Mouse (Mus musculus) megakaryocyte, embryonic 14.5 days (primary cell): ENCODE measurements at regions not wholly inside any gene's neighbourhood (a gene's known extent, or its start where the extent isn't known, plus 50 kb on each side); places are given as distances from the start of the nearest gene placed in this dataset.

Experiments
- H3K27me3 ChIP-seq: replicated peaks from 2 replicates; pipeline ENCODE3; 2012; ENCODE audit warnings: inconsistent platforms
- H3K36me3 ChIP-seq: replicated peaks from 2 replicates; pipeline ENCODE3; 2012; ENCODE audit warnings: low read length, inconsistent platforms, mixed read lengths
- H3K4me1 ChIP-seq: 2 replicates; pipeline ENCODE4 v1.6.1; 2012; ENCODE audit warnings: inconsistent platforms
- H3K4me3 ChIP-seq: replicated peaks from 2 replicates; pipeline ENCODE3; 2012; ENCODE audit warnings: moderate library complexity, mild to moderate bottlenecking, inconsistent platforms
- H3K9me3 ChIP-seq: 2 replicates; pipeline ENCODE4 v1.6.1; 2012; ENCODE audit warnings: inconsistent platforms
- FLI1 ChIP-seq: IDR thresholded peaks from 2 replicates; pipeline ENCODE4 v1.6.1; 2012; ENCODE audit warnings: low read length, inconsistent platforms, mixed read lengths
- GATA1 ChIP-seq: IDR thresholded peaks from 3 replicates; pipeline ENCODE4 v1.6.1; 2012; ENCODE audit warnings: mixed read lengths, low read length, inconsistent platforms, borderline replicate concordance

DNA sequence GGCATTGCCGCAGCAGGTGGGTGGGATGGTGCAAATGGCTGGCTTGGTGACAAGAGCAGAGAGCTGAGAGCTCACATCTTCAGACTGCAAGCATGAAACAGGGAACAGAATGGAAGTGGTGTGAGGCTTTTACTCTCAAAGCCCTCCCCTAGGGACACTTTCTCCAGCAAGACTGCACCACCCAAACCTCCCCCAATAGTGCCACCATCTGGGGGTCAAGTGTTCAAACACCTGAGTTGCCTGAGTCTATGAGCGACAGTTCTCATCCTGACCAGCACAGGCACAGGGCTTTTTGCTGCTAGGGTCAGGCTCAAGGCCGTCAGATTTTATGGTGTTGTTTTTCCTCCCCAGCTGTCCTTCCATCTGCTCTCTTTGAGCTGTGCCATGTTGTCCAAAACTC, 337.9 kb upstream of the Eif4g2 start:
- TF ChIP-seq FLI1 (no peak), GATA1 (no peak)
- Histone ChIP-seq H3K4me1 (no peaks in the 10 kb centered on the region), H3K4me3 (no peak overlapping the region), H3K27me3 (no peaks in the 10 kb centered on the region), H3K9me3 (no peaks in the 10 kb centered on the region), H3K36me3 (no peaks in the 10 kb centered on the region)

- Histone ChIP-seq H3K27me3 (no peaks in the 10 kb centered on the region), H3K36me3 (no peaks in the 10 kb centered on the region), H3K9me3 (no peaks in the 10 kb centered on the region), H3K4me3 (no peak overlapping the region), H3K4me1 (peaks cover 13% of the 10 kb centered on the region)
- TF ChIP-seq FLI1, result no peak
- TF ChIP-seq GATA1, result no peak
Measured at GRCm38 (mm10) chr7:111417735-111418134, 334.9 kb upstream of the Eif4g2 start.

- H3K36me3 ChIP-seq, result no peaks in the 10 kb centered on the region
- H3K9me3 ChIP-seq, result no peaks in the 10 kb centered on the region
- H3K4me3 ChIP-seq, result no peak overlapping the region
- TF ChIP-seq FLI1, result no peak
- no peak for TF ChIP-seq GATA1
- H3K27me3 ChIP-seq, result no peaks in the 10 kb centered on the region
- peaks cover 13% of the 10 kb centered on the region for H3K4me1 ChIP-seq
Measured at GRCm38 (mm10) chr7:111416061-111416460, 333.2 kb upstream of the Eif4g2 start.

GRCm38 (mm10) chr7:111413745-111414144, 330.9 kb upstream of the Eif4g2 start:
- TF ChIP-seq FLI1 (no peak), GATA1 (no peak)
- H3K4me1 ChIP-seq, result peaks cover 13% of the 10 kb centered on the region
- H3K27me3 ChIP-seq, result no peaks in the 10 kb centered on the region
- H3K9me3 ChIP-seq, result no peaks in the 10 kb centered on the region
- no peaks in the 10 kb centered on the region for H3K36me3 ChIP-seq
- H3K4me3 ChIP-seq, result no peak overlapping the region

DNA sequence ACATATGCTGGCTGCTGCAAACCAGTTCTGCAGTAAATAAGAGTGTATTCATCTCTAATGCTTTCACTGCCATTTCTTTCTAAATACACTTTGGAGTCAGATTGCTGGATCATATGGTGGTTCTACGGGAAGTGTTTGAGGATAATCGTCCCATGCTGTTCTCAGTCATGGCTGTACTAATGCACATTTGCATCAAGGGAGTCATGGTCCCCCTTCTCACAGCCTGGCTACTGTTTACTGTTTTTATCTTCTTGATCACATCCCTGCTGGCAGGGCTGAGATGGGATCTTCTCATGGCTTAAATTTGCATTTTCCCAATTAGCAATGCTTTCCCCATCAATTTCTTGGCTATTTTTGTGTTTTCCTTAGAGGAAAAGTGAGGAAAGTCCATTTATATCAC, 330.1 kb upstream of the Eif4g2 start:
- Histone ChIP-seq H3K36me3 (no peaks in the 10 kb centered on the region), H3K27me3 (no peaks in the 10 kb centered on the region), H3K9me3 (no peaks in the 10 kb centered on the region), H3K4me1 (peaks cover 13% of the 10 kb centered on the region), H3K4me3 (no peak overlapping the region)
- TF ChIP-seq FLI1 (no peak), GATA1 (no peak)

DNA sequence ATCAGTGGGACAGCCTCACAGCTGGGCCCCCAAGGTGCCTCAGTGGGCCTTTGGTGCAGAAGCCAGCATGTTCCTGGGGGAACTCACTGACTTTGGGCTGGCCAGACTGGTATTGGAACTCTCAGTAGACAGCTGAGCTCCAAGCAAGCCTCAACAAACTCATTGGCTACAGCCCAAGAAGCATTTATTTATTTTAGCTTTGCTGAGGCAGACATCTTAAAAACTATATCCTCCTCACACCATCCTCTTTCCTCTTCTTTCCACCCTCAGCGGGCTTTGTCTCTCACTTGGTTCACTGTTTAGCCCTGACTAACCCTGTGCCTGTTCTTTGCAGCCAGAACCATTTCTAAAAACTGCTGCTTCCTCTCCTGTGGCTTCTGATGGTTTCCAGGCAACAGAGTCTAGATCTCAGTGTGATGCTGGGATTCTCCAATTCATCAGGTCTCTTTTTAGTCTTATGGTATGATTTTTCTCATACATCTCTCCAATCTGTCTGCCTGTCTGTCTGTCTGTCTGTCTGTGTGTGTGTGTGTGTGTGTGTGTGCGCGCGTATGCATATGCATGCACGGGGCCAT, 328.6 kb upstream of the Eif4g2 start:
- no peaks in the 10 kb centered on the region for H3K27me3 ChIP-seq
- no peaks in the 10 kb centered on the region for H3K9me3 ChIP-seq
- no peak overlapping the region for H3K4me3 ChIP-seq
- TF ChIP-seq FLI1, result no peak
- TF ChIP-seq GATA1, result no peak
- H3K36me3 ChIP-seq, result no peaks in the 10 kb centered on the region
- peaks cover 13% of the 10 kb centered on the region for H3K4me1 ChIP-seq

DNA sequence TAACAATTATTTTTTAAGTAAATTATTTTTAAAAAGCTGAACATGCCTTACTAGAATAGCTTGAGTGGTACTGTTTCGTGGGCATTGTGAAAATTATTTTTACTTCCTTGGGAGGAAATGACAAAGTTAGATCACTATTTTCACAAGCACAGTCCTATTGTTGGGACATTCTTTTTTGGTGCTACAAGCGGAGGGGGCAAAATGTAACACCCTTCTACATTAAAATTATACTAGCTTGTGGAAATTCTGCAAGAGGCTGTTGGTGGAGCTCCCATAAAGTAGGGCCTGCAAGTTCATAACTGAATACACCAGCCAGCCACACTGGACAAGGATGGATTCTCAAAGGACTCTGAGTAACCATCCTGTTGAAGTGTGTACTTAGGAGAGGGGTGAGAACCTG, 313.1 kb upstream of the Eif4g2 start:
- H3K4me1 ChIP-seq, result no peaks in the 10 kb centered on the region
- no peaks in the 10 kb centered on the region for H3K36me3 ChIP-seq
- no peaks in the 10 kb centered on the region for H3K9me3 ChIP-seq
- no peaks in the 10 kb centered on the region for H3K27me3 ChIP-seq
- no peak for TF ChIP-seq GATA1
- no peak for TF ChIP-seq FLI1
- no peak overlapping the region for H3K4me3 ChIP-seq

GRCm38 (mm10) chr7:111395111-111395510, 312.3 kb upstream of the Eif4g2 start:
- TF ChIP-seq FLI1, result no peak
- no peak for TF ChIP-seq GATA1
- Histone ChIP-seq H3K36me3 (no peaks in the 10 kb centered on the region), H3K9me3 (no peaks in the 10 kb centered on the region), H3K4me1 (no peaks in the 10 kb centered on the region), H3K27me3 (no peaks in the 10 kb centered on the region), H3K4me3 (no peak overlapping the region)

- Histone ChIP-seq H3K27me3 (no peaks in the 10 kb centered on the region), H3K4me3 (no peak overlapping the region), H3K9me3 (no peaks in the 10 kb centered on the region), H3K4me1 (no peaks in the 10 kb centered on the region), H3K36me3 (no peaks in the 10 kb centered on the region)
- TF ChIP-seq FLI1 (no peak), GATA1 (no peak)
Measured at GRCm38 (mm10) chr7:111393846-111394245, 311.0 kb upstream of the Eif4g2 start.

DNA sequence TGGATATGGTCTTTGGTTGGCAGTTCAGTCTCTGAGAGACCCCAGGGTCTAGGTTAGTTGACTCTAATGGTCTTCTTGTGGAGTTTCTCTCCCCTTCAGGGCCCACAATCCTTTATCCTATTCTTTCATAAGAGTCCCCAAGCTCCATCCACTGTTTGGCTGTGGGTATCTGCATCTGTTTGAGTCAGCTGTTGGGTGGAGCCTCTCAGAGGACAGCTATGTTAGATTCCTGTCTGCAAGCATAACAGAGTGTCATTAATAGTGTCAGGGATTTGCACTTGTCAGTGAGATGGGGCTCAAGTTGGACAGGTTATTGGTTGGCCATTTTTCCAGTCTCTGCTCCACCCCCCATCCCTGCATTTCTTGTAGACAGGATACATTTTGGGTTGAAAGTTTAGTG, 306.9 kb upstream of the Eif4g2 start:
- Histone ChIP-seq H3K4me3 (no peak overlapping the region), H3K36me3 (no peaks in the 10 kb centered on the region)
- TF ChIP-seq GATA1, result no peak
- TF ChIP-seq FLI1, result no peak

DNA sequence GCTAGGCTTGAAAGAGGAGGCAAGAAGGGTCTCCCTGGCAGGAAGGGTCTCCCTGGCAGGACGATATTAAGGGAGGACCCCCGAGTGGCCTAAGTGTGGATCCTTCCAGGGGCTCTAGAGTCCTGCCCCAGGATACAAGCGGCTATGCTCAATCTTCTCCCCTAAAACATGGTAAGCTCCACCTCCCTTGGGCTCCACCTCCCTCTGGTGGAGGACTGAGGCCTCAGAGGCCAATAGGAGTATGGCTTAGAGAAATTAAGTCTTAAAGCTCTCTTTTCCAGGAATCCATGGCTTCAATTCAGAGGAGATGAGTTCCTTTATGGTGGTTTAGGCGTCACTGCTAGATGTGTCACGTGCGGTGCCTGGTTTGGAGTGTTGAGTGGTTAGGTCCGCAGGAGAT, 291.7 kb upstream of the Eif4g2 start:
- Histone ChIP-seq H3K27me3 (no peaks in the 10 kb centered on the region), H3K4me1 (no peaks in the 10 kb centered on the region), H3K36me3 (no peaks in the 10 kb centered on the region), H3K4me3 (no peak overlapping the region), H3K9me3 (0 out of 2 replicates have a peak, but pooled peaks cover 5% of the 10 kb centered on the region)
- TF ChIP-seq GATA1 (no peak), FLI1 (no peak)

More for the DNA sequence above, 306.9 kb upstream of the Eif4g2 start:
- Histone ChIP-seq H3K4me1 (no peaks in the 10 kb centered on the region), H3K27me3 (no peaks in the 10 kb centered on the region), H3K9me3 (no peaks in the 10 kb centered on the region)
